Mouse (Mus musculus) right cerebral cortex, postnatal 4 days (tissue): ENCODE measurements around the gene H1fx.
"Not testable (repeated sequence)": the region's sequence is repeated elsewhere in the genome, so short reads cannot be mapped to it uniquely, and the experiment has no call there.

Source experiments
- DNase-seq: peaks from one replicate; pipeline ENCODE4 v3.0.0-alpha.2; 2022

Gene H1fx

DNA sequence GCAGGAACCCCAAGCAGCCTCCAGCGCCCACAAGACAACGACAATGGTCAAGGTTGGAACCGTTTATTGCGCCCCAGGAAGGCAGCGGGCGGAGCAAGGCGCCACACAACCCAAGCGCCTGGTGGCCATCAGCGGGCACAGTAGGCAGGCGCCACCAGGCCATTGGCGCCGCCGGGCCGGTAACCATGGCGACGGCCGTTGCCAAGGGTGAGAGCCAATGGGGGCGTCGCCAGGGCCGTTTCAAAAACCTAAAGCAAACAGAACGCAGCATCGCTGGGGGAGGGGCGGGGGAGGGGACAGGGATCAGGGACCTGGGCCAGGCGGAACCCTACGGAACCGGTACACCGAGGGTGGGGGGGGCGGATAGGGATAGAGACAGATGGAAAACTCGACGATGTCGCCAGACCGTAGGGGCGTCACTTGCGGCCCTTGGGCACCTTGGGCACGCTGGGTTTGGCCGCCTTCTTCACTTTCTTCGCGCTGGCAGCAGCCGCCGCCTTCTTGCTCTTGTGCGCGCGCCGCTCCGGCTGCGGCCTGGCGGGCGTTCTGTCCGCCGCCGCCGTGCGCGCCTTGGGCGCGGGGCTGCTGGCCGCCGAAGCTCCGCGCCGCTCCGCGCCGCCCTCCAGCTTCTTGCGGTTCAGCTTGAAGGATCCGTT lies 935 bp downstream of the H1fx start:
- DNase-seq = peak; percentile 94

DNA sequence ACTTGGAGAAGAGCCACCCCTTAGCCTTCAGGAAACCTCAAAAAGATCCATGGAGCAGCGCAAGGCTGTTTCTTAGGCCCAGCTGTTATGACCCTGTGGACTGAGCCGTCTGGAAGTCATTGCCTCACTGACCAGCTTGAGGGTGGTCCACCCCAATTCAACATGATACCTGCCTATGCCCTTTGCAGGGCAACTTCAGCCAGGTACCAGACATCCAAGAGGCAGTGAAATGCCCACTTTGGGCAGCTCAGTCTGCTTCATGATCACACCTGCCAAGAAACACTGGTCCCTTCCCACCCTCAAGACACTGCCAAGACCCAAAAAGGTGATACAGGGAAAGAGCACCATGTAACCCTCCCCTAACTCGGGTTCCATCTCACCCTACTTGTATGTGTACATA lies 1.7 kb downstream of the H1fx start:
- DNase-seq = no peak

- DNase-seq = no peak
These were observed 11.4 kb downstream of the H1fx start for GRCm38 (mm10) chr6:87970041-87970440.

DNA sequence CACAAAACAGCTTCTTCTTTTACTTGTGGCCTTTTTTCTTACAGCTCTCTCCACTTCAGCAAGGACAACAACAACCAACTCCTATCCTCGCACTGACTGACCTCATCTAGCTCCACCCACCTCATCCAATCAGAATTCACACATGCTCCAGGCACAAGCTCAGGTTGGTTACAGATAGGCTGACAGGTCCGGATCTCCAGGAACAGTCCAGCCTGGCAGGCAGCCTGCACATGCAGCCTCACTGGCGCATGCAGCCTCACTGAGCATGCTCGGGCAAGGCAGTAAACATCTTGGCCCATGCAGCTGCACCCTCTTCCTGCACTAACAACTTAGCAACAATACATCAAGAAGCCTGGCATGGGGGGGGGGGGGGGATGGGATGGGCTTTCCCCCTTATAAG lies 19.0 kb downstream of the H1fx start:
- DNase-seq = not testable (repeated sequence)

GRCm38 (mm10) chr6:87942179-87942578 lies 39.3 kb downstream of the H1fx start:
- DNase-seq = no peak

DNA sequence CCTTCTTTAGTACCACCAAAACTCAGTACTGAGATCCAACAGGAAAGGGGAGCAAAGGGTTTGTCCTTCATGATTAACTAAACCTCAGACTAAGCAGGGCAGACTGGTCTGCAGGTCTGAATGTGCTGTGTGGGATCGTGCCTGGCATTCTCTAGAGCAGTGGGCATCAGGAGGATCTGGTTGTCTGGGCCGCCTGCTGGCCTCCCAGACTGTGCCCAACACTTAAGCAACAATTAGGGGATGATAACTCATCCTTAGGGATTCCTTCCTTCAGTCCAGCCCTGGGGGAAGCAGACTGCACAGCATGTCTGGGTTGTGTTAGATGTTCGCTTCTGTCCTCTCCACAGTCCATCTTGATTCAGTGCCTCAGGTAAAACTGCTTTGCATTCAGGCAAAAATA lies 42.5 kb downstream of the H1fx start:
- DNase-seq = no peak

DNA sequence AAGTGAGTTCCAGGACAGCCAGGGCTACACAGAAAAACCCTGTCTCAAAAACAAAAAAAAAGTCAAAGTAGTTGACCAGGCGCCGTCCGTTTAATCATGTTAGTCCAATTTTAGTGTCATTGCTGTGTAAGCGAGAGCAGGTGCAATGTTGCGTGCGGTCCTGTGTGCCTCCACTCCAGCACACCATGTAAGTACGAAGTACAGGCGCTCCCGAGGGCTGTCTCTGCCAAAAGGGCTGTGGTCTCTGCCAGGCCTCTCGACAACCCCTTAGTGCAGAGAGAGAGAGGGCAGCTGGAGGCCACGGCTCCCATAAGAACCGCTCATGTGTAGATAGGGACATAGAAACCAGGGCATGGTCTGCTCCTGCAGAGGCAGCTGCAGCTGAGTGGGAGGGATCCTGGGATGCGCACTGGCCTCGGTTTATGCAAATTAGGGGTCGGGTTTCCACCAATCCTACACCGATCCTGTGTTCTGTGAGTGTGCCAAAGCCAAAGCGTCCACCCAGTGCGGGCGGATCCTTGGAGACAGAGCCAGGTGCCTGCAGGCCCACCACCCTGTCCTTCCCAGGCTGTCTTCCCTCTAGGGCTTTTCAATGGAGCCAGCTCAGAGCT lies 44.2 kb downstream of the H1fx start:
- DNase-seq = no peak

- no peak for DNase-seq
These were observed 46.4 kb downstream of the H1fx start for GRCm38 (mm10) chr6:87935037-87935436.
